Mouse (Mus musculus) heart, adult 2 months (tissue): Measurements from ENCODE around the gene Abhd12. TPM values are rescaled to one million over a fixed set of nuclear protein-coding genes. Genes with fewer than 3 reads are reported as not detected.

Experiments used
- DNase-seq, 2 experiments: peaks; one replicate each; pipeline ENCODE4 v3.0.0; 2021
- H3K27ac ChIP-seq: fragments of 200-600 bp; 2 replicates; pipeline ENCODE4 v1.8.1; 2022
- H3K27me3 ChIP-seq: fragments of 200-500 bp; 2 replicates; pipeline ENCODE4 v1.6.1; 2012; ENCODE audit warnings: mild to moderate bottlenecking, low read length, inconsistent platforms, mixed read lengths; ENCODE audit not compliant: control insufficient read depth, insufficient read depth
- H3K36me3 ChIP-seq: fragments of 200-500 bp; 2 replicates; pipeline ENCODE4 v1.6.1; 2012; ENCODE audit warnings: low read length, inconsistent platforms; ENCODE audit not compliant: control insufficient read depth, insufficient read depth
- H3K4me1 ChIP-seq: fragments of 200-500 bp; 2 replicates; pipeline ENCODE4 v1.6.1; 2011; ENCODE audit warnings: low read length; ENCODE audit not compliant: control insufficient read depth, insufficient read depth
- H3K4me3 ChIP-seq: fragments of 200-600 bp; 2 replicates; pipeline ENCODE4 v1.8.1; 2022
- H3K79me2 ChIP-seq: fragments of 200-500 bp; replicated peaks from 2 replicates; pipeline ENCODE4 v1.6.1; 2012; ENCODE audit warnings: mild to moderate bottlenecking, inconsistent platforms, low read length, moderate library complexity, mixed read lengths; ENCODE audit not compliant: control insufficient read depth, insufficient read depth
- H3K9ac ChIP-seq: fragments of 200-500 bp; 2 replicates; pipeline ENCODE4 v1.6.1; 2012; ENCODE audit warnings: low read depth, mild to moderate bottlenecking, control low read depth, inconsistent platforms, low read length, mixed read lengths
- CTCF ChIP-seq: fragments of 200-600 bp; IDR thresholded peaks from 2 replicates; pipeline ENCODE4 v1.8.1; 2022; ENCODE audit warnings: antibody characterized with exemption, mild to moderate bottlenecking, moderate library complexity
- EP300 ChIP-seq: fragments of 200-500 bp; IDR thresholded peaks from 2 replicates; pipeline ENCODE4 v1.6.1; 2011; ENCODE audit warnings: low read depth, low read length, control low read depth; ENCODE audit not compliant: insufficient read depth
- POLR2A ChIP-seq: fragments of 200-500 bp; IDR thresholded peaks from 2 replicates; pipeline ENCODE4 v1.6.1; 2011; ENCODE audit warnings: mild to moderate bottlenecking, low read depth, low read length, control low read depth; ENCODE audit not compliant: insufficient read depth
- WGBS: fragments of 180-500 bp; shearing (Covaris S2); methylation state at CpG from one replicate; pipeline ENCODE4 v1.1.7; 2018; 5-methylcytosine and 5-hydroxymethylcytosine counted together
- intact Hi-C: fragments of 180-260 bp; cut with DNase I; formaldehyde crosslinking; loops from one replicate; pipeline ENCODE4 v1.15.1; 2025
- polyA plus RNA-seq: library from polyadenylated mRNA; depleted of rRNA; stranded (reverse); fragments of >200 nt; gene quantifications from 2 replicates; pipeline ENCODE4 v1.2.3, GENCODE M21; 2012
- total RNA-seq, 2 experiments: library from RNA; stranded (reverse); gene quantifications; 2 replicates each; pipeline ENCODE4 v1.2.3; 2021

The Abhd12 gene
- total and polyA plus RNA-seq, 3 experiments: 37.6 to 51.2 (median 47.7) TPM

DNA sequence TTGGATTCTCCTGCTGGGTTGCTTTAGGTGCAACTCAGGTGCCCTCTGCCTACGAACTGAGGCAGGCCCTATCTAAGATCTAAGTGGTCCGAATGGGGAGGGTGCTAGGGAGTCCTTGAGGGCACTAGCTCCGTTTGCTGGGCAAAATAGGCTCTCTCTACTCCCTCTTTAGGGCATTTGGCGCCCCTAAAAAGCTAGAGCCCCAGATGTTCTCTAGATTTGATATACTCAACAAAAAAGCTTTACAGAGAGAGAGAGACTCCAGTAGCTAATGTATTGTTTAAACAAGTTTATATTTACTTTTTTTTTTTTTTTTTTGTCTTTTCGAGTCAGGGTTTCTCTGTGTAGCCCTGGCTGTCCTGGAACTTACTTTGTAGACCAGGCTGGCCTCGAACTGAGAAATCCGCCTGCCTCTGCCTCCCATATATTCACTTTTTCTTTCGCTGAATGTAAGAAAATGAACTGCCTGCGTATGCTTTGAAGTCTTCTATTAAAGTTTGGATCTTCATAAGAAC, 452 bp upstream of the Abhd12 start, which contains the start of gene Gins1:
Gins1 (plus strand) TSS at position 465 of the 515 bp plus-strand sequence.
- DNase-seq: no peak
- intact Hi-C loops: loop anchor here (2.0 to 10.0 kb wide), 6 partner anchors 73 to 770 kb away; partner anchors contain the start of genes Apmap, Entpd6, Pygb and Zfp120
- 30% methylated on average over 9 of the region's 9 CpGs for WGBS
- Histone ChIP-seq H3K4me1 (peaks cover 3% of the 10 kb centered on the region), H3K27me3 (no peaks in the 10 kb centered on the region), H3K4me3 (peak within 1 kb of the TSS; percentile 90), H3K79me2 (no peaks in the 10 kb centered on the region), H3K36me3 (no peaks in the 10 kb centered on the region; the same call in none of the 2 replicates), H3K27ac (peak within 1 kb of the TSS; percentile 98), H3K9ac (peak within 1 kb of the TSS; percentile 96)
- TF ChIP-seq POLR2A (no peak), EP300 (no peak), CTCF (0 out of 2 replicates have a peak, but pooled peaks have one; percentile 9)

DNA sequence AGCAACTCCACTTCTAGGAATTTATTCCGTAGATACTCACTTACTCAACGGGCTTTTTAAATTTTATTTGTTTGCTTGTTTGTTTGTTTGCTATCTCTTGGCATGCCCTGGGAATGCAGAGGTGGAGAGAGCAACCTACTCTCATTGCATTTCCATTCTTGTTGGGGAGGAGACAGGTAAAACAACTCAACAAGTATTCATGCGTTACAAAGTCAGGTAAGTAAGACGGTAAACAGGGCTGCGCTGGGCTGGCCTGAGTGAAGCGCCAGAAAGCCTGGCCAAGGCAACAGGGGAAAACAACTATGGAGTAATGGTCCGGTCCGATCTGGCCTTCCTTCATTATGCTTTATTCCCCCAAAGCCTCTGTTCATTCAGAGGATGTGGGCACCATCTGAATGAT, 2.2 kb downstream of the Abhd12 start:
- no peaks in the 10 kb centered on the region for H3K79me2 ChIP-seq
- H3K27ac ChIP-seq: no peak overlapping the region
- intact Hi-C loops: loop anchor here (5.0 to 10.0 kb wide), 3 partner anchors 70 to 768 kb away; partner anchors contain the start of genes Apmap and Zfp120

DNA sequence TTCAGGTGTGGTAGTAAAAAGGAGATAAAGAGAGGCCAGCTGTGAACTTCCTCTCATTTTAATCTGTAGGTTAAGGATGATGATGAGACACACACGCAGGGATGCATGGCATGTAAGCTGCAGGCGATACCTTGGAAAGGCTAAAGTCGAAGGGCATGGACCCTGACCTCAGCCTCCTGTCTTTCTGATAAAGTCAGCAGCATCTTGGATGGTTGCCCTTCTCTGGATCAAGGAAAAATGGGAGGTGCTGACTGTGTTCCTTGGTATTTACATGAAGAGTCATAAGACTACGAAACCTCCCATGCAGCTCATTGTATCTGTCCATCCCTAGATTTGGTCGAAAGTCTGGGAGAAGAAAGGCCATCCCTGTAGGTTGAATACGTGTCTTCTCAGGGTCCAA, 4.2 kb downstream of the Abhd12 start:
- H3K9ac ChIP-seq: no peak overlapping the region
- H3K4me3 ChIP-seq: no peak overlapping the region
- no peak for DNase-seq
- H3K27ac ChIP-seq: no peak overlapping the region
- TF ChIP-seq EP300 (no peak), CTCF (no peak), POLR2A (no peak)
- H3K4me1 ChIP-seq: peaks cover 3% of the 10 kb centered on the region
- no peaks in the 10 kb centered on the region for H3K79me2 ChIP-seq
- intact Hi-C loops: loop anchor here (5.0 to 10.0 kb wide), 3 partner anchors 68 to 766 kb away; partner anchors contain the start of genes Apmap and Zfp120
- no peaks in the 10 kb centered on the region; the same call in none of the 2 replicates for H3K36me3 ChIP-seq
- 77% methylated on average over 6 of the region's 6 CpGs for WGBS
- H3K27me3 ChIP-seq: no peaks in the 10 kb centered on the region

More for the DNA sequence above, 2.2 kb downstream of the Abhd12 start:
- H3K36me3 ChIP-seq: no peaks in the 10 kb centered on the region; the same call in none of the 2 replicates
- DNase-seq: no peak
- peaks cover 3% of the 10 kb centered on the region for H3K4me1 ChIP-seq
- no peak overlapping the region for H3K4me3 ChIP-seq
- H3K27me3 ChIP-seq: no peaks in the 10 kb centered on the region
- 84% methylated on average over 8 of the region's 8 CpGs for WGBS
- H3K9ac ChIP-seq: no peak overlapping the region
- TF ChIP-seq EP300: no peak
- TF ChIP-seq CTCF: no peak
- no peak for TF ChIP-seq POLR2A

- TF ChIP-seq POLR2A (no peak), CTCF (no peak), EP300 (no peak)
- 88% methylated on average over 7 of the region's 7 CpGs for WGBS
- H3K27me3 ChIP-seq: no peaks in the 10 kb centered on the region
Measured at GRCm38 (mm10) chr2:150895691-150896252, 8.8 kb downstream of the Abhd12 start.

DNA sequence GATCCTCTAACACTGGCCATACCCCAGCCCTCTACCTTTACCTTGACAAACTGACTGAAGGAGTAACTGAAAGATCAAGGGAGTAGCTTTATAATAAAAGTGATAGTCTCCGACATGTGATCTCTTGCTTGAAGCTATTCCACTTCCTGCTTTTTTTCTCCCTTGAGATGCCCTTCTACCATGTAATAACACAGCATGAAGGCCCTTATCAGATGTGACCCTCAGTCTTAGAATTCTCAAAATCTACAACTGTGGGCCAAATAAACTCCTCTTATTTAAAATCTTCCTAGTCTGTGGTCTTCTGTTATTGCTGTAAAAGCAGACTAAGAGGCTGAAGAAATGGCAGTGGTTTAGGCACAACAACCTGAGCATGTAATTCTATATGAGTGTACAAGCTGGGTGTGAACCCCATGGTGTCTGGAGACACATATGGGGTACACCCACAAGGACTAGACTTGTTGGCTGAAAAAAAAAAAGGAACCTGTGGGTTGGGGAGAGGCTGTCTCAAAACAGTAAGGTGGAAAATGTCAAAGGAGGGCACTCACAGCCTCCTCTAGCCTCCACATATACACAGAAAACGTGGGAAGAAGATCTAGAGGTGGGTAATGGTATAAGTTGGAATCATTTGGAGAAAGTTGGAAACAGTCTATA, 9.8 kb downstream of the Abhd12 start:
- TF ChIP-seq POLR2A (no peak), EP300 (no peak), CTCF (no peak)
- H3K9ac ChIP-seq: no peak overlapping the region
- H3K27ac ChIP-seq: no peak overlapping the region
- intact Hi-C loops: no loop called here
- no peaks in the 10 kb centered on the region for H3K27me3 ChIP-seq
- no peak for DNase-seq
- H3K36me3 ChIP-seq: no peaks in the 10 kb centered on the region
- H3K79me2 ChIP-seq: no peaks in the 10 kb centered on the region
- H3K4me3 ChIP-seq: no peak overlapping the region
- H3K4me1 ChIP-seq: no peaks in the 10 kb centered on the region; the same call in 1 of the 2 replicates
- 85% methylated on average over 2 of the region's 2 CpGs for WGBS

More at GRCm38 (mm10) chr2:150895691-150896252, 8.8 kb downstream of the Abhd12 start:
- Histone ChIP-seq H3K4me1 (no peaks in the 10 kb centered on the region; the same call in 1 of the 2 replicates), H3K4me3 (no peak overlapping the region), H3K36me3 (no peaks in the 10 kb centered on the region; the same call in 1 of the 2 replicates), H3K27ac (no peak overlapping the region), H3K79me2 (no peaks in the 10 kb centered on the region), H3K9ac (no peak overlapping the region)
- intact Hi-C loops: no loop called here
- DNase-seq: no peak

- intact Hi-C loops: no loop called here
- 48% methylated on average over 2 of the region's 2 CpGs for WGBS
- H3K79me2 ChIP-seq: 0 out of 2 replicates have a peak, but pooled peaks cover 1% of the 10 kb centered on the region
Measured at GRCm38 (mm10) chr2:150887370-150887769, 17.2 kb downstream of the Abhd12 start.

More at GRCm38 (mm10) chr2:150887370-150887769, 17.2 kb downstream of the Abhd12 start:
- Histone ChIP-seq H3K36me3 (no peaks in the 10 kb centered on the region), H3K27ac (no peak overlapping the region), H3K27me3 (no peaks in the 10 kb centered on the region), H3K4me1 (no peaks in the 10 kb centered on the region; the same call in 1 of the 2 replicates), H3K9ac (no peak overlapping the region), H3K4me3 (no peak overlapping the region)
- TF ChIP-seq POLR2A: no peak
- no peak for TF ChIP-seq EP300
- TF ChIP-seq CTCF: no peak
- no peak for DNase-seq
